Mouse (Mus musculus): ENCODE results near the gene Sptssa.

DNA sequence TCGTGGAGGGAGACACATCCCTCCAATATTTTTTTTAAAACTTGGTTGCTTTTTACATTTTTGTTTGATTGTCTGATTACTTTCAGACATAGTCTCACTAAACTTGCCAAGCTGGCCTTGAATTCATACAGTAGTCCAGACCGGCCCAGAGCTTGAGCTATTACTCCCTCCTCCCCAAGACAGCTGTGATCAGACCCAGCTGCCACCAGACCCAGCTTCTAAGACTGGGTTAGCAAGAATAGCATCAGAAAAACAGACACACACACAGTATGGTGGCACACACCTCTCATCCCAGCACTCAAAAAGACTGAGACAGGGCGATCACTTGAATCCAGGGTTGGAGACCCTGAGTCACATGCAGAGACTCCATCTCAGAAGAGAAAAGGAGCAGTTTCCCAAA is 3.5 kb upstream of the Sptssa start:
- TF ChIP-seq CTCF (IDR thresholded peaks at IDR 0.05; ENCODE audit: insufficient read depth, low read length) (no peak), POLR2A (IDR thresholded peaks at IDR 0.05; ENCODE audit: borderline replicate concordance, extremely low read depth, low read depth, low read length) (no peak)
